Mouse (Mus musculus): Measurements from ENCODE around the gene Ttc9c. TPM values are rescaled to one million over a fixed set of nuclear protein-coding genes. Genes with fewer than 3 reads are reported as not detected.
A peak's percentile ranks its signal among the peaks of the same experiment; 100 is the strongest.

Gene Ttc9c
- polyA plus RNA-seq, 1 experiment from 2014 or later: 50.6 TPM

- no peak overlapping the region for H3K4me3 ChIP-seq (ENCODE audit: low read depth, low read length)
- no peak overlapping the region for H3K9ac ChIP-seq (ENCODE audit: low read length)
- no peak overlapping the region for H3K27ac ChIP-seq (ENCODE audit: low read depth, low read length)
- no peaks in the 10 kb centered on the region for H3K4me1 ChIP-seq (ENCODE audit: control insufficient read depth, insufficient read depth, low read length)
- peaks cover 5% of the 10 kb centered on the region for H3K36me3 ChIP-seq (ENCODE audit: control insufficient read depth, insufficient read depth, low read length)
- DNase-seq (ENCODE audit: low spot score) (no peak), ATAC-seq (ENCODE audit: insufficient read depth, low FRiP score, low TSS enrichment) (no peak)
- H3K4me2 ChIP-seq (ENCODE audit: low read depth): no peak overlapping the region
- WGBS: 75% methylated on average over 5 of the region's 5 CpGs
- no peaks in the 10 kb centered on the region for H3K27me3 ChIP-seq (ENCODE audit: control insufficient read depth, insufficient read depth, low read length)
- H3K9me3 ChIP-seq (ENCODE audit: control insufficient read depth, low read length): no peaks in the 10 kb centered on the region
Observed at GRCm38 (mm10) chr19:8848356-8848755, 29.2 kb upstream of the Ttc9c start.

GRCm38 (mm10) chr19:8844371-8845129 is 25.4 kb upstream of the Ttc9c start:
- H3K27me3 ChIP-seq (ENCODE audit: control insufficient read depth, insufficient read depth, low read length): no peaks in the 10 kb centered on the region
- no peak overlapping the region for H3K27ac ChIP-seq (ENCODE audit: low read depth, low read length)
- peaks cover 6% of the 10 kb centered on the region; the same call in 1 of the 2 replicates for H3K4me1 ChIP-seq (ENCODE audit: control insufficient read depth, insufficient read depth, low read length)
- H3K36me3 ChIP-seq (ENCODE audit: control insufficient read depth, insufficient read depth, low read length): peaks cover 5% of the 10 kb centered on the region
- peak; percentile 71 for DNase-seq (ENCODE audit: low spot score)
- no peak overlapping the region for H3K4me2 ChIP-seq (ENCODE audit: low read depth)
- H3K9ac ChIP-seq (ENCODE audit: low read length): no peak overlapping the region
- ATAC-seq (ENCODE audit: insufficient read depth, low FRiP score, low TSS enrichment): no peak
- H3K9me3 ChIP-seq (ENCODE audit: control insufficient read depth, low read length): no peaks in the 10 kb centered on the region
- 76% methylated on average over 5 of the region's 5 CpGs for WGBS
- no peak overlapping the region for H3K4me3 ChIP-seq (ENCODE audit: low read depth, low read length)

GRCm38 (mm10) chr19:8842961-8843360 is 23.8 kb upstream of the Ttc9c start:
- no peak for DNase-seq (ENCODE audit: low spot score)
- Histone ChIP-seq H3K4me2 (ENCODE audit: low read depth) (no peak overlapping the region), H3K9me3 (ENCODE audit: control insufficient read depth, low read length) (no peaks in the 10 kb centered on the region), H3K4me3 (ENCODE audit: low read depth, low read length) (no peak overlapping the region), H3K27ac (ENCODE audit: low read depth, low read length) (no peak overlapping the region), H3K27me3 (ENCODE audit: control insufficient read depth, insufficient read depth, low read length) (no peaks in the 10 kb centered on the region), H3K4me1 (ENCODE audit: control insufficient read depth, insufficient read depth, low read length) (peaks cover 12% of the 10 kb centered on the region), H3K9ac (ENCODE audit: low read length) (no peak overlapping the region), H3K36me3 (ENCODE audit: control insufficient read depth, insufficient read depth, low read length) (peaks cover 5% of the 10 kb centered on the region)
- 92% methylated on average over 6 of the region's 6 CpGs for WGBS
- no peak for ATAC-seq (ENCODE audit: insufficient read depth, low FRiP score, low TSS enrichment)

- peak overlapping the region; percentile 58; the same call in 1 of the 2 replicates for H3K9ac ChIP-seq (ENCODE audit: low read length)
- H3K27ac ChIP-seq (ENCODE audit: low read depth, low read length): no peak overlapping the region
- DNase-seq (ENCODE audit: low spot score): no peak
- no peak for ATAC-seq (ENCODE audit: insufficient read depth, low FRiP score, low TSS enrichment)
- no peaks in the 10 kb centered on the region for H3K27me3 ChIP-seq (ENCODE audit: control insufficient read depth, insufficient read depth, low read length)
- H3K36me3 ChIP-seq (ENCODE audit: control insufficient read depth, insufficient read depth, low read length): no peaks in the 10 kb centered on the region
- H3K4me2 ChIP-seq (ENCODE audit: low read depth): peak overlapping the region; percentile 65
- H3K9me3 ChIP-seq (ENCODE audit: control insufficient read depth, low read length): no peaks in the 10 kb centered on the region
- peak overlapping the region; percentile 44; the same call in 1 of the 2 replicates for H3K4me3 ChIP-seq (ENCODE audit: low read depth, low read length)
- peaks cover 12% of the 10 kb centered on the region for H3K4me1 ChIP-seq (ENCODE audit: control insufficient read depth, insufficient read depth, low read length)
- WGBS: 84% methylated on average over 7 of the region's 7 CpGs
Observed at GRCm38 (mm10) chr19:8841012-8841411, 21.9 kb upstream of the Ttc9c start.

GRCm38 (mm10) chr19:8839908-8840791 is 21.0 kb upstream of the Ttc9c start:
- DNase-seq (ENCODE audit: low spot score) (peak; percentile 65), ATAC-seq (ENCODE audit: insufficient read depth, low FRiP score, low TSS enrichment) (peak; percentile 36)
- 0 out of 2 replicates have a peak overlapping the region, but pooled peaks have one; percentile 90 for H3K27ac ChIP-seq (ENCODE audit: low read depth, low read length)
- H3K4me1 ChIP-seq (ENCODE audit: control insufficient read depth, insufficient read depth, low read length): peaks cover 12% of the 10 kb centered on the region
- 20% methylated on average over 29 of the region's 29 CpGs for WGBS
- H3K36me3 ChIP-seq (ENCODE audit: control insufficient read depth, insufficient read depth, low read length): no peaks in the 10 kb centered on the region
- no peaks in the 10 kb centered on the region for H3K9me3 ChIP-seq (ENCODE audit: control insufficient read depth, low read length)
- H3K27me3 ChIP-seq (ENCODE audit: control insufficient read depth, insufficient read depth, low read length): no peaks in the 10 kb centered on the region
- peak overlapping the region; percentile 44 for H3K4me3 ChIP-seq (ENCODE audit: low read depth, low read length)
- peak overlapping the region; percentile 65 for H3K4me2 ChIP-seq (ENCODE audit: low read depth)
- H3K9ac ChIP-seq (ENCODE audit: low read length): peak overlapping the region; percentile 58

- ATAC-seq (ENCODE audit: insufficient read depth, low FRiP score, low TSS enrichment) (peak; percentile 69), DNase-seq (ENCODE audit: low spot score) (peak; percentile 80)
- peak within 1 kb of the TSS; percentile 90 for H3K27ac ChIP-seq (ENCODE audit: low read depth, low read length)
- peaks cover 1% of the 10 kb centered on the region for H3K36me3 ChIP-seq (ENCODE audit: control insufficient read depth, insufficient read depth, low read length)
- no peaks in the 10 kb centered on the region for H3K27me3 ChIP-seq (ENCODE audit: control insufficient read depth, insufficient read depth, low read length)
- H3K4me1 ChIP-seq (ENCODE audit: control insufficient read depth, insufficient read depth, low read length): peaks cover 12% of the 10 kb centered on the region
- H3K9me3 ChIP-seq (ENCODE audit: control insufficient read depth, low read length): no peaks in the 10 kb centered on the region
- H3K4me2 ChIP-seq (ENCODE audit: low read depth): peak within 1 kb of the TSS; percentile 65
- 50% methylated on average over 11 of the region's 11 CpGs for WGBS
- H3K4me3 ChIP-seq (ENCODE audit: low read depth, low read length): peak within 1 kb of the TSS; percentile 44
- H3K9ac ChIP-seq (ENCODE audit: low read length): peak within 1 kb of the TSS; percentile 79
Observed at GRCm38 (mm10) chr19:8839103-8839907, 20.2 kb upstream of the Ttc9c start, which contains the start of gene Gng3. TSS of gene Gng3 (minus strand) at chr19:8839194.

- H3K36me3 ChIP-seq (ENCODE audit: control insufficient read depth, insufficient read depth, low read length): peaks cover 4% of the 10 kb centered on the region
- peaks cover 12% of the 10 kb centered on the region for H3K4me1 ChIP-seq (ENCODE audit: control insufficient read depth, insufficient read depth, low read length)
- DNase-seq (ENCODE audit: low spot score) (peak; percentile 31), ATAC-seq (ENCODE audit: insufficient read depth, low FRiP score, low TSS enrichment) (peak; percentile 17; the same call in 1 of the 2 replicates)
- H3K27ac ChIP-seq (ENCODE audit: low read depth, low read length): peak overlapping the region; percentile 90
- WGBS: 23% methylated on average over 15 of the region's 15 CpGs
- no peaks in the 10 kb centered on the region for H3K9me3 ChIP-seq (ENCODE audit: control insufficient read depth, low read length)
- no peaks in the 10 kb centered on the region for H3K27me3 ChIP-seq (ENCODE audit: control insufficient read depth, insufficient read depth, low read length)
- peak overlapping the region; percentile 44 for H3K4me3 ChIP-seq (ENCODE audit: low read depth, low read length)
- H3K9ac ChIP-seq (ENCODE audit: low read length): peak overlapping the region; percentile 79
- peak overlapping the region; percentile 65 for H3K4me2 ChIP-seq (ENCODE audit: low read depth)
Observed at GRCm38 (mm10) chr19:8838041-8838730, 19.1 kb upstream of the Ttc9c start.

Measured in neural tube, embryonic 11.5 days (tissue).